Mouse (Mus musculus) neutrophil, adult 5-6 weeks (primary cell): ENCODE data around the gene Gm20518. TPM values are rescaled to one million over a fixed set of nuclear protein-coding genes. Genes with fewer than 3 reads are reported as not detected.

Experiments
- ATAC-seq: fragments of 151-379, 151-347 bp; 2 replicates; pipeline ENCODE4 v1.8.0; 2017; ENCODE audit warnings: mild to moderate bottlenecking, moderate TSS enrichment; ENCODE audit not compliant: insufficient number of reproducible peaks, poor library complexity, low FRiP score, severe bottlenecking; ENCODE audit errors: extremely low read depth
- total RNA-seq: library from RNA; stranded (forward); fragments of 200-1000 nt; gene quantifications from 2 replicates; pipeline ENCODE4 v1.2.3, GENCODE M21; 2017

Gene Gm20518
- total RNA-seq, 1 experiment from 2014 or later: 2.8 TPM

GRCm38 (mm10) chr16:17796971-17797811 is 94.3 kb downstream of the Gm20518 start, which contains the start of gene Scarf2:
Gene Scarf2 (plus strand): TSS chr16:17797282.
- ATAC-seq: no peak

DNA sequence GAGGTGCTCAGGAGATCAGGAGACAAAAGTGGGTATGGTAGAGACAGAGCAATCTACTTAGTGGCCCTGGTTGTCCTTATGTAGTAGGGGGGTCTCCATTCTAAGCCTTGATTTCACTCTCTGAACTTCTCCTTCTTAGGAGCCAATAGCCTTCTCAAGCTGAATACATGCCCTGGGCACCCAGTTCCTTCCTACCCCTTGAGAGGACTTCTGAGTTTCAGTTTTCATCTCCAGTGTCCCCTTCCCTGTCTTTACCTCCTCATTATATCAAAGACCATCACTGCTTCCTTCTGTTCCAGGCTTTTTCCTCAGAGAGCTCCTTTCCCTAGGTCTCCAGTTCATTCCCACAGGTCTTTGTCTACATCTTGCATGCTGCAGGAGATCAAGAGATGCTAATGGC is 95.0 kb downstream of the Gm20518 start:
- ATAC-seq: no peak

DNA sequence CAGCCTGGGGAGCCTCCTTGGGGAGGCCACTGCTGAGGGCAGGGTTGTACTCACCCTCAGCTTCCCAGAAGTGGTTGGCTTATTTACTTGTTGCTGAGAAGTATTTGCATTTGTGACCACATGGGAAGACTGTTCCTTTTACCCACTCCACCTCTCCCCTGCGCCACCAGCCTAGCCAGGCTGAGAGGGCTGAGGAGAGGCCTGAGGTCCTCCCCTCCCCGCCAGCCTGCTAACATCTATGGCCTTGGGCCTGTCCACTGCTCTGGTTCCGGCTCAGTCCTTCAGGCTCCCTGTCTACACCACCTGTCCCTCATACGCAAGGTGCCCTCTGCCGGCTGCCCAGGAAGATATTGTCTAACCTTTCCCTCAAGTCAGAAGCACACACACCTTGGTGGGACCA is 95.8 kb downstream of the Gm20518 start:
- ATAC-seq: no peak

- ATAC-seq: no peak
These were observed 97.4 kb downstream of the Gm20518 start for GRCm38 (mm10) chr16:17794047-17794446.

GRCm38 (mm10) chr16:17792728-17793127 is 98.7 kb downstream of the Gm20518 start:
- no peak for ATAC-seq

DNA sequence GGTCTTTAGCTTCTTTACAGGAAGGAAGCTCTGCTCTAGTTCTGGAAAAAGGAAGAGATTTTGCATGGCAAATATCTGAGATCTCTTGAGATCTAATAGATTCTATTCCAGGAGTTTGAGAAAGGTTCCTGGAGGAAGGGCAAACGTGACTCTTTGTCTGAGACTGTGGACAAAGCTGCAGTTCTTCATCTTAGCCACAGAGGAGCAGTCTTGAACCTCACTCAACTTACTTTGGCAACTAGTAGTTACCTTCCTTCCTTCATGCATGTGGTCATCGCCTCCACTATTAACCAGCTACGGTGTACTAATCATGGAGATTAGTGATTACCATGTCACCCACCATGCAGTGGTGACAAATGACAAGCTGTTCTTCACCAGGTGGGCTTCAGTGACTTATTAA is 106.1 kb downstream of the Gm20518 start:
- ATAC-seq: no peak

Other genes starting within 250 kb of the Gm20518 start
- not detected in 2 replicates for gene Ccdc74a, start 245.2 kb downstream of the Gm20518 start, total RNA-seq
- gene Med15, start 158.8 kb downstream of the Gm20518 start, total RNA-seq: 55.6 and 63.1 TPM in 2 replicates
- 8.6 and 10.5 TPM in 2 replicates for gene Klhl22, start 132.1 kb downstream of the Gm20518 start, total RNA-seq
- gene Scarf2, start 94.4 kb downstream of the Gm20518 start, total RNA-seq: not detected in 2 replicates
- not detected in 2 replicates for gene B830017H08Rik, start 58.5 kb downstream of the Gm20518 start, total RNA-seq
- gene Car15, start 53.3 kb downstream of the Gm20518 start, total RNA-seq: 8.8 and 12.9 TPM in 2 replicates
- not detected in 2 replicates for gene Tssk1, start 2.6 kb upstream of the Gm20518 start, total RNA-seq
- 40.7 and 57.5 TPM in 2 replicates for gene Dgcr2, start 6.9 kb upstream of the Gm20518 start, total RNA-seq
- not detected in 2 replicates for gene Tssk2, start 7.0 kb upstream of the Gm20518 start, total RNA-seq
- 39.7 and 52.4 TPM in 2 replicates for gene Ess2, start 19.7 kb upstream of the Gm20518 start, total RNA-seq
- gene Gsc2, start 23.4 kb upstream of the Gm20518 start, total RNA-seq: not detected in 2 replicates
- 18.0 and 20.4 TPM in 2 replicates for gene Slc25a1, start 36.5 kb upstream of the Gm20518 start, total RNA-seq
- not detected in 2 replicates for gene Vpreb2, start 88.8 kb upstream of the Gm20518 start, total RNA-seq
- 5.1 and 5.2 TPM in 2 replicates for gene Dgcr6, start 161.2 kb upstream of the Gm20518 start, total RNA-seq
- 0.98 and 3.8 TPM in 2 replicates for gene Prodh, start 198.5 kb upstream of the Gm20518 start, total RNA-seq
- gene Rtn4r, start 236.0 kb upstream of the Gm20518 start, total RNA-seq: not detected in 2 replicates